Mouse (Mus musculus): ENCODE measurements at regions not wholly inside any gene's neighbourhood (a gene's known extent, or its start where the extent isn't known, plus 50 kb on each side); places are given as distances from the start of the nearest gene placed in this dataset.

DNA sequence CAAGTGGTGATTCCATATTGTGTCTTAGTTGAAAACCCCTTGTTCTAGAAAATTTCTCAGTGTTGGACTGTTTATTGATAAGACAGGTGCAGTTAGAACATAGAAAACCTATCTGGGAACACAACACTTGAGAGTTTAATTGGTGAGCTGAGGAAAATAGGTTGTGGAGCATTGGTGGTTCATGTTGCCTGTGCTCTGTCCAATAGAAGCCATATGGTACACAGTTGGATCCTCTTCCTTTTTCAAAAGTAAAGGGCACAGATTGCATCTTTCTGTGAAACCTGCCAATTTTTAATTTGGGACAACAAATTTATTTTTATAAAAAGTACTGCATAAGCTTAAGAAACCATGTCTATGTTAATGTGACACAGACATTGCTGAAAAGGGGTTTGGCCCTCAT lies 1499.8 kb downstream of the Cntnap5b start:
- peak in 1 of 2 experiments; percentile 42 for DNase-seq (ENCODE audit: low spot score in 2 of 2)
- no peak for TF ChIP-seq CTCF (conservative IDR thresholded peaks at IDR 0.05)
- Histone ChIP-seq H3K4me3 (no peak overlapping the region), H3K27ac (peak overlapping the region; percentile 86)

DNA sequence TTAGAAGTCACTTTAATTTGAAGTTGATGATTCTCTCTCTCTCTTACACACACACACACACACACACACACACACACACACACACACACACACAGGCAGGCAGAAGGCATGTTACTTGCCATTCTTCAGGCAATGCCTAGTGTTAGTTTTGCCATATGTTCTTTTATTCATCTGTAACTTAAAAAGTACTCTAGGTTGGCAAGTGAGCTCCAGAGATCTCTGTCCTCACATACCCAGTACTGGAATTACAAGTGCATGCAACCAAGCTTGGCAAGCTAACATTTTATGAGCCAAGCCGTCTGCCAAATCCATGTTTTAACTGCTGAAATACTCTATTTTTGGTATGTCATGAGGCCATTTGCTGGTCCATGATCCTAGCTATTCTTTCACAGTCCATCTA lies 1501.1 kb downstream of the Cntnap5b start:
- no peak overlapping the region for H3K4me3 ChIP-seq
- no peak for TF ChIP-seq CTCF (conservative IDR thresholded peaks at IDR 0.05)
- DNase-seq (ENCODE audit: low spot score in 2 of 2) = no peak
- H3K27ac ChIP-seq = peak overlapping the region; percentile 69

DNA sequence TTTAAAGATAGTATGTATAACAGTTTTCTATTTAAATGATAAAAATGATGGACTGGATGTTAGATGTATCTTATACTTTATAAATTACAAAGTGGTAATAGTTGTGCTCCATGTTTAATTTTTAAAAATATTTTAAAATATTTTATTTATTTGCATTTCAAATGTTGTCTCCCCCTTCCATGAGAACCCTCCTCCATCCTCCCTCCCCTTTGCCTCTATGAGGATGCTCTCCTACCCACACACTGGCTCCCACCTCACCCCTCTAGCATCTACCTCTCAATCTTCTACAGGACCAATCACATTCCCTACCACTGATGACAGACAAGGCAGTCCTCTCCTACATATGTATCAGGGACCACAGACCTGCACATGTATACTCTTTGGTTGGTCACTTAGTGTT lies 1512.9 kb downstream of the Cntnap5b start:
- no peak for DNase-seq (ENCODE audit: low spot score in 2 of 2)

More for the DNA sequence above, 1512.9 kb downstream of the Cntnap5b start:
- TF ChIP-seq CTCF (conservative IDR thresholded peaks at IDR 0.05) = no peak
- Histone ChIP-seq H3K27ac (no peak overlapping the region), H3K4me3 (no peak overlapping the region)

Measured in layer of hippocampus, adult 2 months (tissue).